Mouse (Mus musculus): ENCODE results near the gene Prkn.

DNA sequence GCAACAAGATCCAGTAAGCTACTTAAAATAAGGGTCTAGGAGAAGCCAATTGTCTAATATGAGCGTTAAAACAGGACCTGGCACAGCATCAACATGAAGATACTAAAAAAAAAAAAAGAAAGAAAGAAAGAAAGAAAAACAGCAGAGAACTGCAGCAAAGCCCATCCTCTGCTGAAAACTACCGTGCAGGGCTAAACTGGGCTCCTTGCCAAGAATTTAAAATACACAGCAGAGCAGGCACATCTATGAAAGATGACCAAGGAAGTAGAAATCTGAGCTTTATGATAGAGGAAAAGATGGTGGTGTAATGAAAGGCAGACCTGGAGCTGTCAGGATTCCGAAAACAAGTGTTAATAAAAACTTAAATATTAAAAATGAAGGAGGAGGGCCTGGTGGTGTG, 48.5 kb upstream of the Prkn start:
- TF ChIP-seq CTCF (IDR thresholded peaks at IDR 0.05; ENCODE audit: low read depth) (no peak), EP300 (optimal IDR thresholded peaks at IDR 0.05) (no peak)
